Mouse (Mus musculus) limb, embryonic 11.5 days (tissue): ENCODE results near the gene Gpr19. TPM values are rescaled to one million over a fixed set of nuclear protein-coding genes. Genes with fewer than 3 reads are reported as not detected.

Experiments
- ATAC-seq: fragments of 200-750 bp; cut with Nextera tagmentation; 2 replicates; pipeline ENCODE4 v1.8.0; 2017; ENCODE audit warnings: low read depth; ENCODE audit not compliant: insufficient number of reproducible peaks, low FRiP score, low TSS enrichment
- DNase-seq: peaks from one replicate; pipeline ENCODE4 v3.0.0-alpha.2; 2015; ENCODE audit warnings: low spot score
- H3K27ac ChIP-seq: fragments of 300-500 bp; sonication (generic); replicated peaks from 2 replicates; pipeline ENCODE4 v1.5.1; 2014; ENCODE audit warnings: low read depth, mild to moderate bottlenecking, low read length
- H3K27me3 ChIP-seq: fragments of 300-500 bp; sonication (generic); 2 replicates; pipeline ENCODE4 v1.6.1; 2014; ENCODE audit warnings: mild to moderate bottlenecking, low read length, mixed read lengths; ENCODE audit not compliant: control insufficient read depth, insufficient read depth
- H3K36me3 ChIP-seq: fragments of 300-500 bp; sonication (generic); 2 replicates; pipeline ENCODE4 v1.6.1; 2014; ENCODE audit warnings: mild to moderate bottlenecking, low read length, moderate library complexity, mixed read lengths; ENCODE audit not compliant: control insufficient read depth, insufficient read depth
- H3K4me1 ChIP-seq: fragments of 300-500 bp; sonication (generic); 2 replicates; pipeline ENCODE4 v1.6.1; 2014; ENCODE audit warnings: low read length, mixed read lengths; ENCODE audit not compliant: control insufficient read depth, insufficient read depth
- H3K4me2 ChIP-seq: fragments of 300-500 bp; sonication (generic); 2 replicates; pipeline ENCODE4 v1.6.1; 2014; ENCODE audit warnings: low read depth, mild to moderate bottlenecking, moderate library complexity; ENCODE audit not compliant: severe bottlenecking
- H3K4me3 ChIP-seq: fragments of 300-500 bp; sonication (generic); 2 replicates; pipeline ENCODE4 v1.5.1; 2014; ENCODE audit warnings: low read depth, low read length
- H3K9ac ChIP-seq: fragments of 300-500 bp; sonication (generic); 2 replicates; pipeline ENCODE4 v1.6.1; 2014; ENCODE audit warnings: mild to moderate bottlenecking, low read length
- H3K9me3 ChIP-seq: fragments of 300-500 bp; sonication (generic); 2 replicates; pipeline ENCODE4 v1.6.1; 2016; ENCODE audit warnings: low read length; ENCODE audit not compliant: control insufficient read depth
- WGBS: fragments of 180-500 bp; shearing (Covaris S2); extraction: QIAGEN DNeasy Blood & Tissue Kit; methylation state at CpG from one replicate; pipeline ENCODE4 v1.1.7; 2014; 5-methylcytosine and 5-hydroxymethylcytosine counted together
- polyA plus RNA-seq: library from polyadenylated mRNA; unstranded; fragments of >200 nt; fragmentation: Nextera tagmentation; extraction: Ambion mirVana; gene quantifications from 2 replicates; pipeline ENCODE4 v1.2.1, GENCODE M21; 2014

Gpr19 gene
- polyA plus RNA-seq, 1 experiment from 2014 or later, result 8.9 TPM

- no peak overlapping the region for H3K9ac ChIP-seq
- WGBS, result 2% methylated on average over 10 of the region's 10 CpGs
- H3K27me3 ChIP-seq, result no peaks in the 10 kb centered on the region
- peak overlapping the region; percentile 33 for H3K4me2 ChIP-seq
- H3K36me3 ChIP-seq, result no peaks in the 10 kb centered on the region
- H3K4me3 ChIP-seq, result 0 out of 2 replicates have a peak overlapping the region, but pooled peaks have one; percentile 5
- no peaks in the 10 kb centered on the region for H3K9me3 ChIP-seq
- H3K27ac ChIP-seq, result no peak overlapping the region
- DNase-seq, result peak; percentile 53
- H3K4me1 ChIP-seq, result 0 out of 2 replicates have a peak, but pooled peaks cover 3% of the 10 kb centered on the region
- ATAC-seq, result peak; percentile 35; the same call in 1 of the 2 replicates
These were observed 10.5 kb downstream of the Gpr19 start for GRCm38 (mm10) chr6:134887711-134888449.

GRCm38 (mm10) chr6:134887008-134887407, 11.4 kb downstream of the Gpr19 start:
- H3K4me1 ChIP-seq, result 0 out of 2 replicates have a peak, but pooled peaks cover 3% of the 10 kb centered on the region
- no peaks in the 10 kb centered on the region for H3K9me3 ChIP-seq
- WGBS, result 44% methylated on average over 5 of the region's 5 CpGs
- no peak for DNase-seq
- H3K9ac ChIP-seq, result no peak overlapping the region
- no peak overlapping the region for H3K4me2 ChIP-seq
- H3K4me3 ChIP-seq, result no peak overlapping the region
- ATAC-seq, result no peak
- H3K27me3 ChIP-seq, result no peaks in the 10 kb centered on the region
- no peak overlapping the region for H3K27ac ChIP-seq
- H3K36me3 ChIP-seq, result no peaks in the 10 kb centered on the region

DNA sequence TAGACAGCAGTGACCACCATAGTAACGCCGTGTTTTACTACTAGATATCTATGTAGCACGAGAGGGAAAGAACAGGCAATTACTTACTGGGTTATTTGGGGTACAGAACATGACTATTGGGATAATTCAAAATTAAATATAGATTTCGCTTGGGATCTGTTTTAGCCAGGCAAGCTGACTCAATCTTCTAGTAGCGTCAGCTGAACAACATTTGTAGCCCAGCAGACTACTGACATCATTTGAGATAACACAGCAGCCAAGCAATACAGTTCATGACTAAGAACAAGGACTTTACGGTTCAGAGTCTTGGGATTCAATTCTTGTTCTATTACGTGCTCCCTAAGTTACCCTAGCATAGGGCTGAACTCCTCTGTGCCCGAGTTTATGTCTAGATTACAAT, 11.9 kb downstream of the Gpr19 start:
- no peak overlapping the region for H3K4me2 ChIP-seq
- no peak overlapping the region for H3K27ac ChIP-seq
- DNase-seq, result no peak
- no peak for ATAC-seq
- WGBS, result 87% methylated on average over 8 of the region's 8 CpGs
- H3K4me3 ChIP-seq, result no peak overlapping the region
- no peak overlapping the region for H3K9ac ChIP-seq
- H3K27me3 ChIP-seq, result no peaks in the 10 kb centered on the region
- H3K36me3 ChIP-seq, result no peaks in the 10 kb centered on the region
- H3K9me3 ChIP-seq, result no peaks in the 10 kb centered on the region
- 0 out of 2 replicates have a peak, but pooled peaks cover 3% of the 10 kb centered on the region for H3K4me1 ChIP-seq

DNA sequence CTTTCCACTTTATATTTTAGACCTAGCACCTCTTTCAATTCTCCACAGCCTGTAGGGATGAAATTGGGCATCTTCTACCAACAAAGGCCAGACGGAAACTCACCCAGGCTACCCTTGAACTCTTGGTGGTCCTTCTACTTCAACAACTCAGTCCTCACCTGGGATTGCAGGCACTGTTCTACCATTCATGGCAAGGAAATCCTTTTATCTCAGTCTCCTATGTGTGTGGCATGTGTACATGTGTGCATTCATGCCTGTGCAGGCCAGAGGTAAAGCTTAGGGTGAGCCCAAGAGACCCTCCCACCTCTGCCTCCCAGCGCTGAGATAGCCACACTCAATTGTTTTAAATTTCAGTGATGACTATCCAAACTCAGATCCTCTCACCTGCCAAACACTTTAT, 12.9 kb downstream of the Gpr19 start:
- Histone ChIP-seq H3K4me1 (0 out of 2 replicates have a peak, but pooled peaks cover 3% of the 10 kb centered on the region), H3K27me3 (no peaks in the 10 kb centered on the region), H3K4me3 (no peak overlapping the region), H3K36me3 (no peaks in the 10 kb centered on the region), H3K9ac (no peak overlapping the region), H3K9me3 (no peaks in the 10 kb centered on the region), H3K4me2 (no peak overlapping the region), H3K27ac (no peak overlapping the region)
- ATAC-seq, result no peak
- WGBS, result 92% methylated on average over 2 of the region's 2 CpGs
- no peak for DNase-seq

GRCm38 (mm10) chr6:134883661-134884060, 14.7 kb downstream of the Gpr19 start:
- DNase-seq, result no peak
- no peak overlapping the region for H3K4me3 ChIP-seq
- no peak overlapping the region for H3K4me2 ChIP-seq
- H3K36me3 ChIP-seq, result no peaks in the 10 kb centered on the region
- H3K9ac ChIP-seq, result no peak overlapping the region
- no peaks in the 10 kb centered on the region for H3K9me3 ChIP-seq
- H3K27ac ChIP-seq, result no peak overlapping the region
- no peak for ATAC-seq
- WGBS, result 86% methylated on average over 4 of the region's 4 CpGs
- no peaks in the 10 kb centered on the region for H3K27me3 ChIP-seq
- 0 out of 2 replicates have a peak, but pooled peaks cover 3% of the 10 kb centered on the region for H3K4me1 ChIP-seq

DNA sequence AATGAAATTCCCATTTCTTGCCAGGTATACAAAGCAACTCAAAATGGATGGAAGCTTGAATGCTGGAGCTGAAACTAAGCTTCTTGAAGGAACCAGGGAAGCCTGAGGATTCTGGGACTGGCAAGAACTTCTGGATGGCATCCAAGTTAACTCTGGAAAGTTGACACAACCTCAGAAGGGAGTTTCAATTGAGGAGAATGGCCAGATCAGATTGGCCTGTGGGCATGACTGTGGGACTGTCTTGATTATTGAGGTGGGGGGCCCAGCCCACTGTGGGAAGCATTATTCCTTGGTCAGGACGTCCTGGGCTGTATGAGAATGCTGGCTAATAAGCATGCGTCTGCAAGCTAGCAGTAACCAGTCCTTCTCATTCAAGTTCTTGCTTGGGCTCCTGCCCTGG, 18.3 kb downstream of the Gpr19 start:
- WGBS, result 71% methylated on average over 2 of the region's 2 CpGs
- H3K27ac ChIP-seq, result no peak overlapping the region

DNA sequence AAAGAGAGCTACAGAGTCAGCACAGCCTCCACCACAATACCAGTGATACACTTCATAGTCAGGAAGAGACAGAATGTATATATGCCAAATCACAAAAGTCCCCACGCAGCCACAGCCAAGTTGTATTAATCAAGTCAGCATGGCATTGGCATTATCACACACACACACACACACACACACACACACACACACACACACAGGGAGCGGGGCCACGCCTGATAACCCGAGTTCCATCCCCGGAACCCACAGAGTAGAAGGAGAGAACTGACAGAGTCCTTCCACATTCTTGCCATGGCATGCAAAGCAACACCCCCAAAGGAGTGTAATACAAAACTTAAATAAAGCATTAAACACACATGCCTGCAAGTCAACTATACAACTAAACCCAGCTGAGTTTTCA, 18.8 kb downstream of the Gpr19 start:
- no peaks in the 10 kb centered on the region for H3K27me3 ChIP-seq
- no peak overlapping the region for H3K27ac ChIP-seq
- ATAC-seq (no peak), DNase-seq (no peak)
- H3K4me1 ChIP-seq, result no peaks in the 10 kb centered on the region
- no peak overlapping the region for H3K4me2 ChIP-seq
- no peaks in the 10 kb centered on the region for H3K36me3 ChIP-seq
- no peak overlapping the region for H3K4me3 ChIP-seq
- no peaks in the 10 kb centered on the region for H3K9me3 ChIP-seq
- no peak overlapping the region for H3K9ac ChIP-seq
- 87% methylated on average over 5 of the region's 5 CpGs for WGBS

More for the DNA sequence above, 18.3 kb downstream of the Gpr19 start:
- Histone ChIP-seq H3K4me2 (no peak overlapping the region), H3K9ac (no peak overlapping the region), H3K36me3 (no peaks in the 10 kb centered on the region), H3K4me3 (no peak overlapping the region), H3K9me3 (no peaks in the 10 kb centered on the region), H3K4me1 (no peaks in the 10 kb centered on the region), H3K27me3 (no peaks in the 10 kb centered on the region)
- DNase-seq, result no peak
- ATAC-seq, result no peak

GRCm38 (mm10) chr6:134877892-134878291, 20.5 kb downstream of the Gpr19 start:
- Histone ChIP-seq H3K4me1 (no peaks in the 10 kb centered on the region), H3K9me3 (no peaks in the 10 kb centered on the region), H3K4me2 (no peak overlapping the region), H3K27me3 (no peaks in the 10 kb centered on the region), H3K36me3 (no peaks in the 10 kb centered on the region), H3K9ac (no peak overlapping the region), H3K27ac (no peak overlapping the region), H3K4me3 (no peak overlapping the region)
- no peak for DNase-seq
- WGBS, result 84% methylated on average over 1 of the region's 1 CpGs
- ATAC-seq, result no peak
